Mouse (Mus musculus): ENCODE results near the gene Unc119. TPM values are rescaled to one million over a fixed set of nuclear protein-coding genes. Genes with fewer than 3 reads are reported as not detected.

Gene Unc119
- polyA plus RNA-seq, 1 experiment from 2014 or later: 39.9 TPM

- H3K27ac ChIP-seq (replicated peaks; ENCODE audit: low read depth, low read length): no peak overlapping the region
- no peak overlapping the region for H3K4me3 ChIP-seq (ENCODE audit: low read depth, low read length)
- H3K27me3 ChIP-seq (replicated peaks; ENCODE audit: control insufficient read depth, insufficient read depth, low read length): no peaks in the 10 kb centered on the region
- no peaks in the 10 kb centered on the region for H3K9me3 ChIP-seq (ENCODE audit: control insufficient read depth, low read length)
- 0 out of 2 replicates have a peak, but pooled peaks cover 4% of the 10 kb centered on the region for H3K4me1 ChIP-seq (ENCODE audit: control insufficient read depth, insufficient read depth, low read length)
- WGBS: 97% methylated on average over 12 of the region's 12 CpGs
- H3K9ac ChIP-seq (ENCODE audit: low read depth, low read length): no peak overlapping the region
- DNase-seq (ENCODE audit: low spot score): no peak
- ATAC-seq (ENCODE audit: low read depth): no peak
- H3K4me2 ChIP-seq (ENCODE audit: low read depth, low read length): no peak overlapping the region
- H3K36me3 ChIP-seq (ENCODE audit: control insufficient read depth, insufficient read depth, low read length): peaks cover 45% of the 10 kb centered on the region
Observed at GRCm38 (mm10) chr11:78332676-78333075, 10.6 kb upstream of the Unc119 start.

GRCm38 (mm10) chr11:78333992-78334391, 9.3 kb upstream of the Unc119 start:
- WGBS: 87% methylated on average over 5 of the region's 5 CpGs

GRCm38 (mm10) chr11:78337040-78337439, 6.2 kb upstream of the Unc119 start:
- Histone ChIP-seq H3K4me1 (ENCODE audit: control insufficient read depth, insufficient read depth, low read length) (no peaks in the 10 kb centered on the region), H3K36me3 (ENCODE audit: control insufficient read depth, insufficient read depth, low read length) (peaks cover 67% of the 10 kb centered on the region), H3K9ac (ENCODE audit: low read depth, low read length) (no peak overlapping the region), H3K4me2 (ENCODE audit: low read depth, low read length) (no peak overlapping the region), H3K27ac (replicated peaks; ENCODE audit: low read depth, low read length) (no peak overlapping the region), H3K9me3 (ENCODE audit: control insufficient read depth, low read length) (no peaks in the 10 kb centered on the region), H3K4me3 (ENCODE audit: low read depth, low read length) (no peak overlapping the region), H3K27me3 (replicated peaks; ENCODE audit: control insufficient read depth, insufficient read depth, low read length) (no peaks in the 10 kb centered on the region)
- WGBS: 94% methylated on average over 8 of the region's 8 CpGs
- DNase-seq (ENCODE audit: low spot score) (no peak), ATAC-seq (ENCODE audit: low read depth) (no peak)

More at GRCm38 (mm10) chr11:78333992-78334391, 9.3 kb upstream of the Unc119 start:
- Histone ChIP-seq H3K9ac (ENCODE audit: low read depth, low read length) (no peak overlapping the region), H3K4me2 (ENCODE audit: low read depth, low read length) (no peak overlapping the region), H3K9me3 (ENCODE audit: control insufficient read depth, low read length) (no peaks in the 10 kb centered on the region), H3K36me3 (ENCODE audit: control insufficient read depth, insufficient read depth, low read length) (peaks cover 56% of the 10 kb centered on the region), H3K27ac (replicated peaks; ENCODE audit: low read depth, low read length) (no peak overlapping the region), H3K27me3 (replicated peaks; ENCODE audit: control insufficient read depth, insufficient read depth, low read length) (no peaks in the 10 kb centered on the region), H3K4me3 (ENCODE audit: low read depth, low read length) (no peak overlapping the region), H3K4me1 (ENCODE audit: control insufficient read depth, insufficient read depth, low read length) (0 out of 2 replicates have a peak, but pooled peaks cover 3% of the 10 kb centered on the region)
- ATAC-seq (ENCODE audit: low read depth) (no peak), DNase-seq (ENCODE audit: low spot score) (no peak)

- ATAC-seq (ENCODE audit: low read depth) (no peak), DNase-seq (ENCODE audit: low spot score) (no peak)
- no peak overlapping the region for H3K4me2 ChIP-seq (ENCODE audit: low read depth, low read length)
- H3K9me3 ChIP-seq (ENCODE audit: control insufficient read depth, low read length): no peaks in the 10 kb centered on the region
- no peaks in the 10 kb centered on the region for H3K27me3 ChIP-seq (replicated peaks; ENCODE audit: control insufficient read depth, insufficient read depth, low read length)
- no peak overlapping the region for H3K27ac ChIP-seq (replicated peaks; ENCODE audit: low read depth, low read length)
- H3K9ac ChIP-seq (ENCODE audit: low read depth, low read length): no peak overlapping the region
- H3K4me3 ChIP-seq (ENCODE audit: low read depth, low read length): no peak overlapping the region
- peaks cover 31% of the 10 kb centered on the region for H3K36me3 ChIP-seq (ENCODE audit: control insufficient read depth, insufficient read depth, low read length)
- 84% methylated on average over 12 of the region's 12 CpGs for WGBS
- peaks cover 21% of the 10 kb centered on the region for H3K4me1 ChIP-seq (ENCODE audit: control insufficient read depth, insufficient read depth, low read length)
Observed at GRCm38 (mm10) chr11:78341702-78342101, 1.6 kb upstream of the Unc119 start.

GRCm38 (mm10) chr11:78344328-78344889, 1.1 kb downstream of the Unc119 start:
- ATAC-seq (ENCODE audit: low read depth) (no peak), DNase-seq (ENCODE audit: low spot score) (no peak)
- peaks cover 21% of the 10 kb centered on the region for H3K4me1 ChIP-seq (ENCODE audit: control insufficient read depth, insufficient read depth, low read length)
- peaks cover 31% of the 10 kb centered on the region for H3K36me3 ChIP-seq (ENCODE audit: control insufficient read depth, insufficient read depth, low read length)
- peak overlapping the region; percentile 84 for H3K4me3 ChIP-seq (ENCODE audit: low read depth, low read length)
- H3K4me2 ChIP-seq (ENCODE audit: low read depth, low read length): peak overlapping the region; percentile 66
- H3K9ac ChIP-seq (ENCODE audit: low read depth, low read length): peak overlapping the region; percentile 86
- WGBS: 61% methylated on average over 6 of the region's 6 CpGs
- H3K9me3 ChIP-seq (ENCODE audit: control insufficient read depth, low read length): no peaks in the 10 kb centered on the region
- no peak overlapping the region for H3K27ac ChIP-seq (replicated peaks; ENCODE audit: low read depth, low read length)
- no peaks in the 10 kb centered on the region for H3K27me3 ChIP-seq (replicated peaks; ENCODE audit: control insufficient read depth, insufficient read depth, low read length)

- H3K4me2 ChIP-seq (ENCODE audit: low read depth, low read length): peak overlapping the region; percentile 66
- no peaks in the 10 kb centered on the region for H3K27me3 ChIP-seq (replicated peaks; ENCODE audit: control insufficient read depth, insufficient read depth, low read length)
- peaks cover 21% of the 10 kb centered on the region for H3K4me1 ChIP-seq (ENCODE audit: control insufficient read depth, insufficient read depth, low read length)
- WGBS: 46% methylated on average over 7 of the region's 8 CpGs
- H3K9ac ChIP-seq (ENCODE audit: low read depth, low read length): peak overlapping the region; percentile 40
- DNase-seq (ENCODE audit: low spot score) (peak; percentile 72), ATAC-seq (ENCODE audit: low read depth) (no peak)
- H3K27ac ChIP-seq (replicated peaks; ENCODE audit: low read depth, low read length): no peak overlapping the region
- peaks cover 25% of the 10 kb centered on the region for H3K36me3 ChIP-seq (ENCODE audit: control insufficient read depth, insufficient read depth, low read length)
- H3K4me3 ChIP-seq (ENCODE audit: low read depth, low read length): peak overlapping the region; percentile 84
- no peaks in the 10 kb centered on the region for H3K9me3 ChIP-seq (ENCODE audit: control insufficient read depth, low read length)
Observed at GRCm38 (mm10) chr11:78344890-78345715, 1.8 kb downstream of the Unc119 start.

- peaks cover 21% of the 10 kb centered on the region for H3K4me1 ChIP-seq (ENCODE audit: control insufficient read depth, insufficient read depth, low read length)
- H3K36me3 ChIP-seq (ENCODE audit: control insufficient read depth, insufficient read depth, low read length): peaks cover 24% of the 10 kb centered on the region
- peak overlapping the region; percentile 40 for H3K9ac ChIP-seq (ENCODE audit: low read depth, low read length)
- H3K27me3 ChIP-seq (replicated peaks; ENCODE audit: control insufficient read depth, insufficient read depth, low read length): no peaks in the 10 kb centered on the region
- WGBS: 68% methylated on average over 7 of the region's 7 CpGs
- H3K4me3 ChIP-seq (ENCODE audit: low read depth, low read length): no peak overlapping the region
- H3K4me2 ChIP-seq (ENCODE audit: low read depth, low read length): 0 out of 2 replicates have a peak overlapping the region, but pooled peaks have one; percentile 66
- DNase-seq (ENCODE audit: low spot score): no peak
- H3K9me3 ChIP-seq (ENCODE audit: control insufficient read depth, low read length): no peaks in the 10 kb centered on the region
- H3K27ac ChIP-seq (replicated peaks; ENCODE audit: low read depth, low read length): no peak overlapping the region
- ATAC-seq (ENCODE audit: low read depth): no peak
Observed at GRCm38 (mm10) chr11:78345801-78346200, 2.5 kb downstream of the Unc119 start.

- H3K36me3 ChIP-seq (ENCODE audit: control insufficient read depth, insufficient read depth, low read length): peaks cover 24% of the 10 kb centered on the region
- 73% methylated on average over 6 of the region's 6 CpGs for WGBS
- H3K27ac ChIP-seq (replicated peaks; ENCODE audit: low read depth, low read length): no peak overlapping the region
- no peak overlapping the region for H3K4me3 ChIP-seq (ENCODE audit: low read depth, low read length)
- H3K9me3 ChIP-seq (ENCODE audit: control insufficient read depth, low read length): no peaks in the 10 kb centered on the region
- peak; percentile 64 for DNase-seq (ENCODE audit: low spot score)
- no peaks in the 10 kb centered on the region for H3K27me3 ChIP-seq (replicated peaks; ENCODE audit: control insufficient read depth, insufficient read depth, low read length)
- H3K4me2 ChIP-seq (ENCODE audit: low read depth, low read length): peak overlapping the region; percentile 66; the same call in 1 of the 2 replicates
- peaks cover 21% of the 10 kb centered on the region for H3K4me1 ChIP-seq (ENCODE audit: control insufficient read depth, insufficient read depth, low read length)
- 0 out of 2 replicates have a peak overlapping the region, but pooled peaks have one; percentile 40 for H3K9ac ChIP-seq (ENCODE audit: low read depth, low read length)
- peak; percentile 20; the same call in 1 of the 2 replicates for ATAC-seq (ENCODE audit: low read depth)
Observed at GRCm38 (mm10) chr11:78346326-78347069, 3.2 kb downstream of the Unc119 start.

Measured in embryonic facial prominence, embryonic 14.5 days (tissue).